Mouse (Mus musculus) heart, adult 18-20 months (tissue): ENCODE measurements around the gene Cnga1. TPM values are rescaled to one million over a fixed set of nuclear protein-coding genes. Genes with fewer than 3 reads are reported as not detected.
"Not testable (repeated sequence)": the region's sequence is repeated elsewhere in the genome, so short reads cannot be mapped to it uniquely, and the experiment has no call there.

Experiments
- DNase-seq, 2 experiments: peaks; one replicate each; pipeline ENCODE4 v3.0.0; 2021 to 2022; ENCODE audit warnings: mixed read lengths in 1 of 2
- total RNA-seq, 2 experiments: library from RNA; stranded (reverse); gene quantifications; 2 replicates each; pipeline ENCODE4 v1.2.3; 2021

Cnga1 gene
- total RNA-seq, 2 experiments from 2014 or later: 0.18 TPM; not detected in 1

DNA sequence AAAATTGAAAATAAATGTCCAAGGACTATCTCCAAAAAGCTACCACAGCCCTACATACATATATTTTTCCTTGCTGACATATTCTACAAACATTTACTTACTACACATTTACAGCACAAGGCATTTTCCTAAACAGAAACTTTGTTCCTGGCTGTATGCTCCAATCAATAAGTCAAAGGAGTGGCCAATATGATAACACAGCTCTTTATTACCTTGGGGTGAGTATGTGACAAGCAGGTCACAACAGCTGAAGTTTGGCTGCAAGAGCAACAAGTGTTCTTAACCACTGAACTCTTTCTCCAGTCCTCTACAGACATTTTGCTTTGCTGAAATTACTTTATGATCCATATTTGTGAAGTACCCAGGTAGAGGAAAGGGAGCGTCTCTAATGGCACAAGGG is 4.0 kb downstream of the Cnga1 start:
- no peak for DNase-seq

DNA sequence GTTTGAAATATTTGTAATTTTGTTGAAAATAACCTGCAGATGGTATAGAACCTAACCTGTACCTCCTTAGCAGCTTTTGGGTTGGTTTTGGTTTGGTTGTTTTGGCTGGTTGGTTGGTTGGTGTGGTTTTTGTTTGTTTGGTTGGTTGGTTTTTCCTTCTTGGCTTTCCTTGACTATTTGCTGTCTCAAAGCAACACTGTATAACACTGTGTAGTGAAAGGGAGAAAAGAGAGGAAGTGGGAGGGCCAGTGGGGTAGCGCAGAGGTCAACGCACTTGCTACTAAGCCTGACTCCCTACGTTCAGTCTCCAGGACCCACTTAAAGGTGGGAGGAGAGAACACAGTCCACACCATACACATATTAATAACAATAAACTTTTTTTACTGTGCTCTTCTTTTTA is 7.5 kb downstream of the Cnga1 start:
- DNase-seq: no peak

DNA sequence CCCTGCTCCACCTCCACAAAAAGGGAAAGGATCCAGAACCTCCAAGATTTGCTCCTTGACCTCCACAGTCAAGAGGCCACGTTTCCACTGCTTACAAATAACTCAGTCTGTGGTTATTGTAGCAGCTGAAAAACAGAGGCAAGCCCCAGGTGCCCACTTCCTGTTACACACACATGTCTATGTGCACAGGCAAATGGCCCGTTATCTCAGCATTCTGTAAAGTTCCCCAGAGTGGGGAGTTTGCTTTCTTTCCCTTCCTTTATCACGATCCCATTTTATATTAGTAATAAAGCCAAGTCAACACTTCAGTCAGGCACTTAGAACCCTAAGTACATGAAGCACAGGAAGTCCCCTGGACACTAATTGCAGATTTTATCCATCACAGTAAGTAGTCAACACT is 8.0 kb downstream of the Cnga1 start:
- peak in 1 of 2 experiments; percentile 2 for DNase-seq

DNA sequence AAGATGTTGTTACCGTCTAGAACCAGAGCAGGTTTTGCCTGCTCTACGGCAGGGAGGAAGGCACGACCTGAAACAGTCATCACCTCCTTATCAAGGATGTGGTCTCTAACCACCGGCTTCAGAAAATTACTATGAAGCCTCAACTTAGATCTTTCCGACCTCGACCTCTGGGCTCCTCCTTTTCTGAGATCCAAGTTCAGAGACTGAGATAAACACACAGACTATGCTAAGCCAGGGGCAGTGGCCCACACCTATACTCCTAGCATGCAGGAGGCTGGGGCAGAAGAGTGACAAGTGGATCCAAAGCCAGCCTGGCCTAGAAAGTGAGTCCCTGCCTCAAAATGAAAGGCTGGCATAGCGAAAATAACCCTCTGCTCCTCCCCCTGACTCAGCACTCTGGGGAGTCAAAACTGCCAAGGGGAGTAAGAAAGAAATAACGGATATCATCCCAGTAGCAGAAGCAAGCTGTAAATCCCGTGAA is 9.2 kb downstream of the Cnga1 start:
- peak in 1 of 2 experiments; percentile 7 for DNase-seq

DNA sequence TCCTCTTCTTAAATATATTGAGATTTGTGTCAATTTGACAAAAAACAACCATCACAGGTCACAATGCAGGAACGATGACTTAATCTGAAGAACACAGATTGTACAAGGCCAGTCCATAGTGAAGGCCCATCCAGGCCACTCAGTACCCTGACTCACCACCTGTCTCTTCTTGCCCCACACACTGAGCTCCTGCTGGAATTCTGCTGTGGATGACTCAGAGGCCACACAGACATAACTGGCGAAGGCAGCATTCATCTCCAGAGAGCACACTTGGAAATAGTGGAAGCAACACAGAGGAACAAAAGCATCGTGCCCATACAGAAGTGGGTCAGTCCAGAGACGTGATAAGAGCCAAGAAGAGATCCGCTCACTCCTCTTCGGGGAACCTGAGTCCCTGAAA is 14.0 kb downstream of the Cnga1 start:
- DNase-seq: no peak

DNA sequence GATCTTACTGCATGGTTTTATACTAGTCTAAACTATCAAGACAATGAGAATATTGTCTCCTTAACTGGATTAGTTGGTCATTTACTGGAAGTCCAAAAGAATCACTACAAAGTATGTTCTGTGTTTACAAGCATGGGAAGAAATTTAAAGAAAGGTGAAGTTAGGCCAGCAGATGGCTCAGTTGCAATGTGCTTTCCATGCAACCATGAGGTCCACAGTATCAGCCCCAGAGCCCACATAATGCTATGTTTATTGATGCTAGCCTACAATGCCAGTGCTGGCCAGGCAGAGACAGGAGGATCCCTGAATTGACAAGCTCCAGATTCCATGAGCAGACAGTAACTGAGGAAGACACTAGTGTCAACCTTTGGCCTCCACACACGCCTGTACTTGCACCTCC is 23.1 kb downstream of the Cnga1 start:
- no peak for DNase-seq

DNA sequence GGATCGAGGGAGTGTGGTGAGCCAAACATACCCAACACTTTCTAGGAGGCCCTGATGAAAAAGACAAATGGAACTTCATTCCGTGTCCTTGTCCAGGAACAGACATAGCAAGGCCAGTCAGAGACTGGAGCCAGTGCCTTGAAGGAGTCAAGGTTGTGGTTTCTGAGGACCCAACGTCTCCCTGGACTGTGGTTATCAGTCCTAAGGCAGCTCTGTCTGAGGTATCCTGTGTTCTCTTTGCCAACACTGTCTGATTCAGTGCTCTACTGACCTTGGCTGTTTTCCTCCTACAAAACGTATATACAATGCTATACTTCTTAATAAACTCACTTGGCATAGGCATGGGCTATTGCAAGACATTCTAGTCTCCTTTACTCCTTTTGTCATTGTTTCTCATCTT is 26.7 kb downstream of the Cnga1 start:
- DNase-seq: no peak

DNA sequence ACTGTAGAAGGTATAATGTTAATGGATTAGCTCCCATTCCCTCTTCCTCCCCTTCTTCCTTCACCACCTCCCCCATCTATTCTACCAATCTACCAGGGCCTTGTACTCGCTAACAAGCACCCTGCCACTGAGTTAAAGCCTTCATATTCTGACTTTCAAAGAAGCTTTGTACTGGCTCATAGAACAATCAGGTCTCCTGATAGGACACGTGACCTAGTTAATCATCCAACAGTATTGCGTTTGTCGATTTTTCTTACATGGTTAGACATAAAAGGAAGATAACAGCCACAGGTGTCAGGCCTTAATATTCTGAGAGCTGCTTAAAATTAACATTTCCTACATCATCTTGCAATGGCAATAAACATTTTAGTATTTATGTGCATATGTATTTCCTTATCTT is 40.9 kb downstream of the Cnga1 start:
- DNase-seq: no peak

DNA sequence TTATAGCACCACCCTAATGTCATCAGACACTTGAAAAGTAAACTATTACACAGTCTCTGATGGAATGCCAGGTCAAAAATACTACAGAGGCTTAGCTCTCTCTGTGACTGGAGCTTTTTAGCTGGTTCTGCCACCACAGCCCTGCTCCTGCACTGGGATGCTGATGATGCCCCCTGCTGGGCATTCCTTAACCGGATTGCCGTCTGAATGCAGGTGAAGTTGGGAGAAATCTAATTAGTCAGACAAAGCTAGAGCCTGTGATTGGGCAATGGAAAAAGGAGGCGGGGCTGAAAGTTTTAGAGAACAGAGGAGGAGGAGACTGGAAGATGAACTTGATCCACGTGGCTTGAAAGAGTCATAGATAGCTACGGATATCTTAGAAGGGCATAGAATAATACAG is 43.1 kb downstream of the Cnga1 start:
- peak; percentile 47 to 73 for DNase-seq

DNA sequence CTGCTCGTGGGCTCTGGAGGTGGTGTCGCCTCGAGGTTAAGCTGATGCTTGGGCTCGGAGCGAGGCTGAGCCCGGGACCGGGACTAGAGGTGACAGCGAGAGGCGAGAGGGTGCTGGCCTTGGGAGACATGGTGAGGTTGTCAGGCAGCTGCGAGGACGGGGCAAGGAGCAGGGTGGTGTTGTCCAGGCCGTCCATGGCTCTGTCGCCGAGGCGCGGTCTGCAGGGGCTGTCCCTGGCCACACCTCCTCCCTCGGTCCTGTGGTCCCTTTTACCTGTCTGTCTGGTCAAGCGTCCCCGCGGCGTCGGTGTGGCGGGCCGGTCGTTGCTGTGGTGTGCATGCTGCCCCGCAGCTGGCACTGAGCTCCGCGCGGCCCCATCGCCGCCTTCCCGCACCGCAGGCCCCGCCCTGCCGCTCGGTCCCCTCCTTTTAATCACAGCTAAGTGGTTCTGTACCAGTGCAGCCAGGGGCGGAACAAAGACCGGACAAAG is 56.8 kb downstream of the Cnga1 start, which contains the start of gene Gm5868:
Gene Gm5868 (minus strand): TSS at position 360 of the 490 bp plus-strand sequence.
- DNase-seq: no peak

DNA sequence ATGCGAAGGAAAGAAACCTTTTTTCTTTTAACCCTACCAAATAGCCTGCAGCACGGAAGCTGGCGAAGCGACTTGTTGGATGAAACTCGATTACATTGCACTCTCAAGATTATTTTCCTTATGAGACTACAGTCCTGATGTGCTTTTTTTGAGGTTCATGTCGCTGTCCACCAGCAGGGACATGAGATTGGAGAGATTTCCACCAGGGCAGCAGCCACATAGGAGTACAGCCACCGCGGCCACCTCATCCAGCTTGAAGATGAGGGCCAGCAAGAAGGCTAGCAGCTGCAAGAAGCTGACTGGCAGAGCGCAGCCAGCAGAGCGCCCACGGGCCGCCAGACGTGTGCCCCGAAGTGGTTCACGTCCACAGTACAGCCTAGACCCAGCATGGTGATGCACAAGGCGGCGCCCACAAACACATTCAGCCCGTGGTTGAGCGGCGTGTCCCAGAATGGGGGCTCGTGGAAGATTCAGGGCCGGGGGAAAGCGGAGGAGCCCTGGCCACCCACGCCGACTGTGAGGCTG is 57.3 kb downstream of the Cnga1 start:
- DNase-seq: not testable (repeated sequence)

DNA sequence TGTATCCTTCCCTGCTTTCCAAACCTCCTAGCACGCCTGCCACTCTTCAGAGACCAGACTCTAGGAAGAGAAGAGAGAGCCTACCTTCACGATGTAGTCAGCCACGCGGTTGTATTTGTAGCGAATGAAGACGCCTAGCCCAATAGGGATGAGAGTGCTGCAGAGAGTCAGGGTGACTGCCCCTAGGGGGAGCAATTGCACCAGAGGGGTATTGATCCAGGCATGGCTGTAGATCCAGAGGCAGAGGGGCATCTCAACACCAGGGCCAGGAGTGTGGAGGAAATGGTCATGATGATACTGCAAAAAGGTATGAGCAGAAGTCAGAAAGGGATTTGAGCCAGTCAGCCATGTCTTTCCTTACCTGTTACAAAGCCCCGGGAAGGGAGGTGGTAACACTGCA is 58.0 kb downstream of the Cnga1 start:
- DNase-seq: not testable (repeated sequence)

DNA sequence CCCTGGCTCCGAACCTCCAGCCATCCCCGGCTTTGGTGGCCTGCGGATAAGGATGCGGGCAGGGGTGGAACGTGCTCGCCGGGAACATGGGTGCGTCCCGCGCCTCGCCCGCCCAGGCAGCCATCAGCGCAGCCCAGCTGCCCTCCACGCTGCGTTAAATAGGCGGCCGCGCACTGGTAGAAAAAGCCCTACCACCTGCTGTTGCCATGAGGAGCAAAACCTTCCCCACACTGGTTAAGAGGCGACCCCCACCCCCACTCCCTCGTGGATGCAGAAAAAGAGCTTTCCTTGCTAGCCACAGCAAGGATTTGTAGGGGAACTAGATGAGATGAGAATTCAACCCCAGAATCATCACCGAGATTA is 63.1 kb downstream of the Cnga1 start, which contains the start of gene Zar1:
Gene Zar1 (minus strand): TSS at position 285 of the 363 bp plus-strand sequence.
- not testable (repeated sequence) for DNase-seq

DNA sequence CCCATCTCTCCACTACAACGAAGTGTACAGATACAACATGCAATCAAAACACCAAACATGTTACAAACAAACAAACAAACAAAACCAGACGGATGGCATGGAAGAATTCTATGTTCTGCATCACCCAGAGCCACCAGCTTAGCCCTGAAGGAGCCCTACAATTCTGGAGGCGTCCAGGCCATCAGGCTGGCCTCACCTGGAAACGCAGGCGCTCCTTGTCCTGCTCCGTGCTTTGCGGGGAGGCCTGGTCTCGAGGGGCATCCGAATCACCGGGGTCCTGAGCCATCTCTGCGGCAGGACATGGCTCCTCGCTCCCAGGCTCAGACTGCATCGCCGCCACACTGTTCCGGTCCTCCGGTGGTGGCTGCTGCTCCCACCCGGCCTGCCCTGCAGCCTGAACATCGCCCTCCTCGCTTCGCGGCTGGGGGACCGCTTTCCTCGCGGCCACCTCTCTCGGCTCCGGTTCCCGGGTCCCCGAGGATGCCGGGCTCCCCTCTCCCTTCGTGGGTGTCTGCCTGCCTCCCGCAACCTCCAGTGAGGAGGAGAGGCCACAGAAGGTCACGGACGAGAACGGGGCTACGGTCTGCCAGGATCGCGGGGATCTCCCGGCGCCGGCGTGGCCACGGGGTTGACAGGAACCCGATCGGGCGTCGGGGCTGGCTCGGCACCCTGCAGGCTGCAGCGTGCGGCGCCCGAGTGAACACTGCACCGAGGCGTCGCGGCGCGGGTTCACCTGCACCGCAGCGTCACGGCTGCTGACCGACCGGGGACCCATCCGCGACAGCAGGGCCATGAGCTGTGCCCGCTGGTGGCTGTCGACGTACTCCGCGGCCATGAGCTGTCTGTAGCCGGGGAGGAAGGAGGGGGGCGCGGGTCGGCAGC is 63.7 kb downstream of the Cnga1 start:
- not testable (repeated sequence) for DNase-seq

DNA sequence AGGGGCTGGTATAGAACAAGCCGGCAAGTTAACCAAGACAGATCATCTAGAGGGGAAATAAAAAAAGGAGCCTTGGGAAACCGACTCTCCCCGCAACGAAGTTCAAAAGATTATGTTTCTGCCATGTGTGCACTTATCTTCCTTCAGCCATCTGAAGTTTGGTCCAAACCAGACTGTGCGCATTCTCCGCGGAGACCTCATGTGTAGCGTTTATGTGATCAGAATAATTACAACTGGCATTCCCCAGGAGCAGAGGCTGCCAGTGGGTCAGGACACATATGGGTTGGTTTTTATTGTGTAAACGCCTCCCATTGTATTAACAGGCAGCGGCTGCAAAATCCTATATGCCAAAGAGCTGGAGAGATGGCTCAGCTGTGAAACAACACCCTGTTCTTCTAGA is 64.5 kb downstream of the Cnga1 start:
- not testable (repeated sequence) for DNase-seq

DNA sequence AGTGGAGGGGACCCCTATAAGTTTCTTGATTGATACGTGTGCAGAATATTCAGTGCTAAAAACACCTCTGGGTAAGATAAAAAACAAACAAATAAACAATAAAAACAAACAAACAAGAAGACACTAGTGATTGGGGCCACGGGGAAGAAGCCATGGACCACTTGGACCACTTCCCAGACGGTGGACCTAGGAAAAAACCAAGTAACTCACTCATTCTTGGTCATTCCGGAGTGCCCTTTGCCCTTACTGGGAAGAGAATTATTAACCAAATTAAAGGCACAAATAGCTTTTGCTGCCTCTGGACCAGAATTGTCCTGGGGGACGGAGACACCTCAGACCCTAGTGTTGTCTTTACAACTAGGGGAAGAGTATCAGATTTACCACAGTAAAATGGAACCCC is 78.5 kb downstream of the Cnga1 start:
- no peak for DNase-seq

DNA sequence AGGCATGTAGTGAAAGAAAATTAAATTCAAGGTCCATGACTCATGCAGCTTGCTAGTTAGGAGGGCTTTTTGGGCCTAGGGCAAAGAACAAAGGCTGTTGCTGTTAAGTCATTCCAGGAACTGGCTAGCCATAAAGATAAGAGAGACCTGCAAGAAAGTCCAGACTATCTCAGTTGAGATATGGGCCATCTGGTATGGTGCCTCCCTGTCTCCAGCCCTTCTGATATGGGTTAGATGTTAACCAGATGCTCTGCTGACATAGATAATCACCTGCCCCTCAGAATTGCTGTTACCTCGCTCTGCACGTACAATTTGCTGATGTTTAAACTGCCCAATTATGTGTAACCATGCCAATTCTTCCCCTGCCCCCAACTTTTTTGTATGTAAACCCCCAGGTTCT is 80.9 kb downstream of the Cnga1 start:
- not testable (repeated sequence) for DNase-seq

DNA sequence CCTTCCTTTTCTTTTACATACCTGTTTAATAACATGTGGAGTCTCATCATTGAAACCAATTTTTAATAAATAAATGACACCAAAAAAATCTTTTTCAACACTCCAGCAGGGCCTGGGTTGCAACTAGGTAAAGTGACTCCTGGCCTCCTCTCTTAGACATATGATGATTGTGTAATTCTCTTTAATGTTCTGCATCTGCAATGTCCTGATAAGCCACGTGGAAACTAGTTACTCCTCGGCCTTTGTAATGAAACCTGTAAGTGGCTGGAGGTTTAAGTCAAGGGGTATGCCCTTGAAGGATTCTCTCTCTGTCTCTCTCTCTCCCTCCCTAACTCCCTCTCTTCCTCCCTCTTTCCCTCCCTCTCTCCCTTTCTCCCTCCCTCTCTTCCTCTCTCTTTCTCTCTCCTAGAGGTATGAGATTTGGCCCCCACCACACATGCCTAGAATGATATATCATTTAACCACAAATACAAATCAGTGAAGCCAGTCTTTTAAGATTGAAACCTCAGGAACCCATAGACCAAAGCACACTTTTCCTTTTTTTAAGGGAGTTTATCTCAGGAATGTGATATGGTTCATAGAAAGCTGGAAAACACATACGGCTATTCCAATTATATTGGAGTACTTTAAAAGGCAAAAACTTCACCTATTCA is 83.0 kb downstream of the Cnga1 start:
- no peak for DNase-seq

DNA sequence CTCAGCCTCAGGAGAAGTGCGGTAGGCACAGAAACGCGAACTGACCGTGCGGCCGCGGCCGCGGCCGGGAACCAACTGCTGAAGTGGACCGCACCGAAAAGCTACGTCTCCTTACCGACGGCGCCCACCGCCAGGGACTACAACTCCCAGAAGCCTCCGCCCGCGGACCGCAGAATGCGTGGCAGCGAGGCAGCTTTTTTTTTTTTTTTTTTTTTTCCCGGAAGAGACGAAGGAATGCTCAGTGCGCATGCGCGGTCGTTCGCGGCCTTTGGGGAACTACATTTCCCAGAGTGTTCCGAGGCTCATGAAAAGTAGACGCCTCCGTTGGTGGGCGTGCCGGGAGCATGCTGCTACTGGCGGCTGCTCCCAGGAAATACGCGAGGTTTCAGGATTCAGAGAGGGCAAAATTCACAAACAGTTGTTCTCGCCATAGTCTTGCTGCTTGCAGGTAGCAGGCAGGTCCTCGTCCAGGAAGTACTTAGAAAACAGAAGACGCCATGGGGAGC is 84.5 kb downstream of the Cnga1 start, which contains the start of gene Nfxl1:
Gene Nfxl1 (minus strand): TSS at position 141 of the 506 bp plus-strand sequence.
- DNase-seq: peak; percentile 97 to 98

DNA sequence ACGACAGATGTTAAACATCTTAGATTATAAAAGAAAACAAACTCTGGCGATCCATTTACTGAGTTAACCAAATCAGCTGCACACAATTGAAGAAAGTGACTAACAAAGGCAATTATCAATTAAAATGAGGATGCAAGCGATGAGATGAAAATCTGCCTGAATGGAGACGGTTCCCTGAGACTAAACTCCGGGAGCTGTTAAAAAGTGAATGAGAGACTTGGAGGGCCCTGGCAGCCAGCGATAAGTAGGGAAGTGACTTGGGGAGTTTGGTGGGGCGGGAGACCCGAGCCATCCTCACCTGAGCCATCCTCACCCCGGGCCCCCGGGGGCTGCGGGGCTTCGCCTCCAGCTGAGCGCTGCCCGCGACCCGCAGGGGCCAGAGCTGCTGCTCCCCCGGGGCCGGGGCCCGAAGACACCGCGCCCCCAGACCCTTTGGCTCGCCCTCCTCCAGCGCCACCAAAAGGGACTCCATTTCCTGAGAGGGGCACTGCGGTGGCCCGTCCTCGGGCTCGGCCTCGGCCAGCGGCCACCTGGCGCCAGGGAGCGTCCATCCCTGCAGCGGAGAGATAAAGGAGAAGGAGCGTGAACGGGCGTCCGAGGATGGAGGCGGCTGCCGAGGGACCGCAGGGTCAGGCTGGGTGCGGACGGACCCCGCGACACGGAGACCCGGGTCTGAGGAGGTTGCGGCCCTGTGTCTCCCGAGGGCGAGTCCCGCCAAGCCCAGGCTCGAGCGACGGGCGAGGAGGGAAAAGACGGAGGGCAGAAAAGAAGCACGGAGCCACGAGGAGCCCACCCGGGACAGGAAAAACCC is 85.2 kb downstream of the Cnga1 start:
- DNase-seq: no peak

DNA sequence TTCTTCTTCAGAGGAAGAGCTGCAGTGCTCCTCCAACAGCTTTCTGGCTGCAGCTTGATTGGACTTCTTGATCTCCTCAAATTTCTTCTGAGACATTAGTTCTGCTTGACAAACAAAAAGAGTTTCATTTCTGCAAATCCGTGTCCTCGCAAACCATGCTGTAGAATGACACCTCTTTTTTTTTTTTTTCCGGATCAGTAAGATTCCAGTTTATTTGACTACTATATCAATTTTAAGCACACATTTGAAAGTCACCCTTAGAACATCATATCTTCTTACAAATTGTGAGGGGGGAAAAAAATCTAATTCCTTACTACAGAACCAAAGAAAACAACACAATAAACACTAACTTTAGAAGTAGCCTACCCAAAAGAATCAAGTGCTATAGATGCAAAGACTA is 87.8 kb downstream of the Cnga1 start:
- DNase-seq: peak in 1 of 2 experiments; percentile 21
